Mouse (Mus musculus) natural killer cell, adult 2 months (primary cell): Measurements from ENCODE around the gene Rfk.

ENCODE experiments used
- DNase-seq, 2 experiments: peaks; one replicate each; pipeline ENCODE4 v3.0.0; 2022; ENCODE audit warnings: low spot score in 2 of 2

The Rfk gene

GRCm38 (mm10) chr19:17385022-17385421 is 8.8 kb upstream of the Rfk start:
- no peak for DNase-seq

DNA sequence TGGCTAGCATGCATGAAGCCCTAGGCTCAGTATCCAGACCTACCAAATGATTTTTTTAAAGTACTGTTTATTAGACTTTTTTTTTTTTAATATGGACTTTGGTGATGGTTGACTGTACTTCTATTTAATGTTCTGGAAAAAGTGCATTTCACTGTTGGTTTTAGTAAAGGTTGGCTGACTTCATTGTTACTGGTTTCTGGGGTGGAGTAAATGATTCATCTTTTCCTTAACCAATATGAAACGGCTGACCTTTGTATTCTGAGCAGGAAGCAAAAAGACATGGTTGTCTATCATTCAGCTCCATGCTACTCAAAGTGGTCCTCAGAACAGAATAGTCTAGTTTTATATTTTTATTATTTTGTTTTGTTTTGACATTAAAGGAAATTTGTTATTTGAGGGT is 8.4 kb upstream of the Rfk start:
- no peak for DNase-seq

DNA sequence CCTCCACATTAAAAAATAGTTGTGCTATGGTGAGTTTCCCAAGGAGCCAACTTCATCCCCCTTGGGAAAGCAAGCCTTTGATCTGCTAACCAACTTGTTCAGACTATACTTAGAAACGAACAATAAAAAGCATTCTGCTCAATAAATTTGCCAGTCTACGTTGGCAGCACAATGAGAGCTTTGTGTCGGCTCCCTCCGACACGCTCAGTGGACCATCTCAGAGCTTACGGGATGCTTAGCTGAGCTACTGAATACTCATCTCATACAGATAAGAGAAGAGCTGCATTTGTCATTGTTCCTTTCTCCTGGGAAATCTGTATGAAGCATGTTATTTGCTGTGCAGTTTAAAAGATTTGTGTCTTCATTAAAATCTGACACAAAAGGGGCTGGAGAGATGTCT is 7.4 kb upstream of the Rfk start:
- no peak for DNase-seq

GRCm38 (mm10) chr19:17388404-17388803 is 5.4 kb upstream of the Rfk start:
- DNase-seq: peak in 1 of 2 experiments; percentile 10

- DNase-seq: no peak
Observed at GRCm38 (mm10) chr19:17392866-17393265, 977 bp upstream of the Rfk start.

DNA sequence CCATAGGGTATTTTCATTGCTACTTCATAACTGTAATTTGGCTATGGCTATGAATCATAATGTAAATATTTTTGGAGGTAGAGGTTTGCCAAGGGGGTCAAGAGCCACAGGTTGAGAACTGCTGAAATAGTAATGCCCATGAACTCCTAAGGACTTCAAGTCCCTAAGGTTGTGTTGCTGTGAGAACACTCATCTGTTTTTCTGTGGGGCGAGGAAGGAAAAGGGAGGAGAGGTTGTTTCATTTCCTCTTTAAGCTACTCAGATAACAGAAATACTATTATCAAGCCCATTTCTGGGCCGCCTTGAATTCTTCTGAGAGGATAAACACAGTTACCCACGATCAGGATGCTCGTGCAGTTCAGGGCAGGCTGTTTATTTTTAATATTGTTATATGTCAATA is 3.0 kb downstream of the Rfk start:
- peak in 1 of 2 experiments; percentile 14 for DNase-seq

- no peak for DNase-seq
Observed at GRCm38 (mm10) chr19:17397922-17398321, 4.1 kb downstream of the Rfk start.

- no peak for DNase-seq
Observed at GRCm38 (mm10) chr19:17399965-17400364, 6.1 kb downstream of the Rfk start.

- no peak for DNase-seq
Observed at GRCm38 (mm10) chr19:17400571-17400970, 6.7 kb downstream of the Rfk start.

DNA sequence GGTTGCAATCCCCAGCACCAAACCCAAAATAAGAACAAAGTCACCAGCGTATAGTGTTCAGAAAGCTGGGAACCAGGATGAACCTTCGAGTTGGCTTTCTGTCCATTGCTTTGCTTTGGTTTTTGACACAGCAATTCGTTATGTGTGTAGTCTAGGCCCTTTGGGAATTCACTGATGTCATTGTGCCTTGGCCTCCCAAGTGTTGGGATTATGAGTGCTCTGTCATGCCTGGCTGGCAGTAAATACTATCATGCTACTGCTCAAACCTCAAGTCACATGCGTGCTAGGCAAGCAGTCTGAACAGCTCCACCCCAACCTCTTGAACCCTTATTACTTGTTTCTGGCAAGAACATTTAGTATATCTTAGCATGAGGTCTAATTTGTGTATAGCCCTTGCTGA is 9.3 kb downstream of the Rfk start:
- DNase-seq: no peak

DNA sequence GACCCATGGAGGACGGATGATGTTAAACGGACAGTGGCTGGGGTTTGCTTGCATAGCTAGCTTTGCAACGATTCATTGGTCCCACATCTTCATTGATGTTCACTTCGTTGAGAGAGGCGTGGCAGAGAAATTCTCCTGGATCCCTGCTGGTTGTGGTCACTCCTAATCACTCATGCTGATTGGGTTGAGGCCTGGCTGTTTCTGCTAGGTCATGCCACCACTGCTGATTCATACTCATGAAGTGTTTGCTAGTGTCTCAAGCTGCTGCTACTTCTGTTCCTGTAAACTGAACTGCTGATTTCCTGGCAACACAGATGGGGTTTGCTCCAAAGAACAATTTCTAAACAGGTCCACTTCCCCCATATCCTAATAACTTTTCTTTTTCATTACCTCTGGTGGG is 13.0 kb downstream of the Rfk start:
- no peak for DNase-seq

- no peak for DNase-seq
Observed at GRCm38 (mm10) chr19:17408591-17408990, 14.7 kb downstream of the Rfk start.

- DNase-seq: no peak
Observed at GRCm38 (mm10) chr19:17409351-17409750, 15.5 kb downstream of the Rfk start.

DNA sequence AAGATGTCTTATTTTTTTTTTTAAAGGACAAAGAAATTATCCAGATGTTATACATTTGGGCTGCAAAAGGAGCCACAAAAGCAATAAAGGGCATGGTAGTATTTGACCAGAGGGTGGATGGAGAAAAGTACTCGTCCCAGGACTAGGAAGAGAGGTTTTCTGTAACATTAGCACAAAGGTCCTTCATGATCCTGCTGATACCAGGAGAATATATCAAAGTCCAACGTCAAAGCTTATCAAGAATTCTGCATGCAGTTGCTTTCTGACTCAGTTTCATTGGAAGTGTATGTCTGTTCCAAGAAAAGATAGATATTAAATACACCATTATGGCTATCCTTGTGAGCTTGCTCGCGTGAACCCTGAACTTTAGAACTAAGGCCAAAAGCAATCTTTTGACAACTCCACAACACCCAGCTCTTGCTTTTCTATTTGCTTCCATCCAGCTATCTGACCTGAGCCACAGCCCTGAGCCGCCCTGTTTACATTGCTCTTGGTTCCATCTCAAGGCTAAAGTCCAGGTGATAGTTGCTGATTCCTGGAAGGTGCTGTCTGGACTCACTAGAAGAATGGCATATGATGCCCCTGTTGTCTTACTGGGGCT is 16.7 kb downstream of the Rfk start:
- no peak for DNase-seq

GRCm38 (mm10) chr19:17412915-17413459 is 19.1 kb downstream of the Rfk start:
- no peak for DNase-seq

DNA sequence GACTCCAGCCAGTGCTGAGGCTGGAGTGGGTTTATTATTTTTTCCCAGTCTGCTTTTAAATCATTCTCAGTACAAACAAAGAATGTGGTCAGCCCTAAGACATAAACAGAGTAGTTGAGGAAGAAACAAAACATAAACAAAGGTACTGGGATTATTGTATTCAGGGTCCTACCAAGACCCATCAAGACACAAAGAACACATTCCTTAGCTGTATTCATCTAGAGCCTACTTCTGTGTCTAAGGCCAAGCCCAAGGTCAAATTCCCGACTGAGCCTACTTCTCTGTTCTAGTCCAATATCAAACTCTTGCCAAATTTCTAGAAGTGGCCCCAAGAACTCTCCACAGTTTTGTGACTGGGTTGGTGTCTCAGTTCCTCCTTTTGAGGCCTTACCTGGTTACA is 24.0 kb downstream of the Rfk start:
- DNase-seq: no peak

- DNase-seq: no peak
Observed at GRCm38 (mm10) chr19:17423306-17423705, 29.5 kb downstream of the Rfk start.

DNA sequence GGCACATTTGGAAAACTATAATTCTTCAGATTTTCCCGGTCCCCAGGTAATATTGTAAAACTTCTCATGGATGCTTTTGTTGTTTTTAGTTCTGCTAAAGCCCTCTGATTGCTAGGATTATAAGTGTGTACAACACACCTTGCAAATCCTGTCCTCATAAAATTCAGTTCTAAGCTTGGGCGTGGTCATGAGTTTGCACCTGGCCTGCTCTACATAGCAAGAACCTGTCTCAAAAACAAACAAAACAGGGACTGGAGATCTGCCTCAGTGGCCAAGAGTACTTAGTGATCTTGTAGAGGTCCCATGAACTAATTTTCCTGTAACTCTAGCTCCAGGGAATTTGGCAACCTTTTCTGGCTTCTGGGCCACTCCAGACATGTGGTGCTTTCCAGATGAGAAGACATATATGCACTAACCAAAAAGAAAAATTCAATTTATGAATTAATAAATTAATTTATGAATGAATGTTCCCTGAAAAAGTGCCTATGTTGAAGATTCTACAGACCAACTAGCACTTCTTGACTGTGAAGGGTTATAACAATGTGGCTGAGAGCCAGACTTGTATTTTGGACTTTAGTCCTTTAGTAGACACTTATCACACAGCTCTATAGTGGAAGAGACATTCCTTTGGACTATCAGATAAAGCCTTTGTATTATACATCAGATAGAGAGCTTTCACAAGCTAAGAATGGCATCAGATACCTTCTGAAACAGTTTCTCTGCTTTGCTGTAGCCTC is 34.1 kb downstream of the Rfk start:
- no peak for DNase-seq

- DNase-seq: no peak
Observed at GRCm38 (mm10) chr19:17428561-17428914, 34.7 kb downstream of the Rfk start.

- no peak for DNase-seq
Observed at GRCm38 (mm10) chr19:17436651-17437050, 42.8 kb downstream of the Rfk start.

DNA sequence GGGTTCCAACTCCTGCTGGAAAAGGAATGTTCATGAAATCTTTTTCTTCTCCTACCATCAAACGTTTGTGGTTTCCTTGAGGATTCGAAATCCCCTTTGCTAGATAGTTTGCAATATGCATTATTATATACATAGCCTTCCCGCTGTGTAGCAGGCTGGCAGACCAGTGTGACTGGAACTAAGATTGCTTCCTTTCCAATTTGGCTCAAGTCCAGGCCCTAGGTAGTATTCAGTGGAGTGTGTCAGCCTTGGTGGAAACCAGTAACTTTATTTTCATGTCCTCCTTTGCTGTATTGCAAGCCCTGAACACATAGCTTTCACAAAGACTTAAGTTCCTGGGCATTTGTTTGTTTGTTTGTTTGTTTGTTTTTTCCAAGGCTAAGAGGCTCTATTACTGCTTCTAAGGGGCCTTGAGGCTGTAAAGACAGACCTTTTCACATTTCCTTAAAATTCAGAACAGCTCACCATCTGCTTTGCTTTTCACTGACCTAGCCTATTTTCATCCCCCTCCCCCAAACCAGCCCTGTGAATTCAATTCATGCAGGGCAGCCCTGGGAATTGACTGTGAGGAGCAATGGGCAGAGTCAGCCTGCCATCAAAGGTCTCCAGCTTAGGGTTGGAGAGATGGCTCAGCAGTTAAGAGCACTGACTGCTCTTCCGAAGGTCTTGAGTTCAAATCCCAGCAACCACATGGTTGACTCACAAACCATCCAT is 45.8 kb downstream of the Rfk start:
- DNase-seq: no peak

- DNase-seq: no peak
Observed at GRCm38 (mm10) chr19:17443581-17443980, 49.7 kb downstream of the Rfk start.
